Mouse (Mus musculus) forebrain, embryonic 12.5 days (tissue): ENCODE results near the gene Nfkbiz. TPM values are rescaled to one million over a fixed set of nuclear protein-coding genes. Genes with fewer than 3 reads are reported as not detected.

ENCODE experiments used
- ATAC-seq: fragments of 200-750 bp; cut with Nextera tagmentation; 2 replicates; pipeline ENCODE4 v1.8.0; 2017; ENCODE audit warnings: moderate TSS enrichment; ENCODE audit not compliant: low FRiP score
- H3K27ac ChIP-seq: fragments of 300-500 bp; sonication (generic); 2 replicates; pipeline ENCODE4 v1.5.1; 2016; ENCODE audit warnings: mild to moderate bottlenecking
- H3K27me3 ChIP-seq: fragments of 300-500 bp; sonication (generic); 2 replicates; pipeline ENCODE4 v1.6.1; 2016; ENCODE audit warnings: mild to moderate bottlenecking
- H3K36me3 ChIP-seq: fragments of 300-500 bp; sonication (generic); replicated peaks from 2 replicates; pipeline ENCODE4 v1.6.1; 2016; ENCODE audit warnings: mild to moderate bottlenecking
- H3K4me1 ChIP-seq: fragments of 300-500 bp; sonication (generic); 2 replicates; pipeline ENCODE4 v1.6.1; 2016
- H3K4me2 ChIP-seq: fragments of 300-500 bp; sonication (generic); 2 replicates; pipeline ENCODE4 v1.6.1; 2016; ENCODE audit warnings: mild to moderate bottlenecking, moderate library complexity
- H3K4me3 ChIP-seq: fragments of 300-500 bp; sonication (generic); replicated peaks from 2 replicates; pipeline ENCODE4 v1.5.1; 2016; ENCODE audit warnings: mild to moderate bottlenecking
- H3K9ac ChIP-seq: fragments of 300-500 bp; sonication (generic); 2 replicates; pipeline ENCODE4 v1.6.1; 2016; ENCODE audit warnings: mild to moderate bottlenecking
- H3K9me3 ChIP-seq: fragments of 300-500 bp; sonication (generic); 2 replicates; pipeline ENCODE4 v1.6.1; 2016
- WGBS: fragments of 180-500 bp; shearing (Covaris S2); methylation state at CpG from one replicate; pipeline ENCODE4 v1.1.7; 2016; 5-methylcytosine and 5-hydroxymethylcytosine counted together
- polyA plus RNA-seq: library from polyadenylated mRNA; unstranded; fragments of >200 nt; fragmentation: Nextera tagmentation; extraction: Ambion mirVana; gene quantifications from 2 replicates; pipeline ENCODE4 v1.2.1, GENCODE M21; 2016

Gene Nfkbiz
- polyA plus RNA-seq, 1 experiment from 2014 or later: 1.8 TPM

DNA sequence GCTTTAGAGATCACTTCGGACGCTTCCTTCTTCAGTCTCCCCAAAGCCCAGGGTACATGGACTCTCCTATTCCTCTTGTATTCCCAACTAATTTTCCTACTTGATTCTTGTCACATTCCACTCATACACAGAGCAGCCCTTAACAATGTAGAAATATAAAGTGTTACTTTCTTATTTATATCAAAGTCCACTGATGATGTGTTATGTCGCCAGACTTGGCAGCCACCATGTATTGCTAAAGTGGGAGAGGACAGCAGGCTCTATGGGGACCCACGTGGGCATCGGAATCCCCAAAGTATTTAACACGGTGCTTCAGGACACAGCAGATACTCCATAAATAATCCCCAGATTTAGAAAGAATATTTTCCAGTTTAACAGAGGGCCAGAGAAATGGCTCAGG lies 24.0 kb downstream of the Nfkbiz start:
- Histone ChIP-seq H3K4me3 (no peak overlapping the region), H3K4me2 (no peak overlapping the region), H3K4me1 (peaks cover 9% of the 10 kb centered on the region), H3K9ac (no peak overlapping the region), H3K9me3 (no peaks in the 10 kb centered on the region), H3K27ac (no peak overlapping the region), H3K27me3 (no peaks in the 10 kb centered on the region), H3K36me3 (peaks cover 44% of the 10 kb centered on the region)
- WGBS: 95% methylated on average over 6 of the region's 6 CpGs
- no peak for ATAC-seq

GRCm38 (mm10) chr16:55813916-55814315 lies 24.8 kb downstream of the Nfkbiz start:
- Histone ChIP-seq H3K4me1 (peaks cover 1% of the 10 kb centered on the region; the same call in 1 of the 2 replicates), H3K27me3 (no peaks in the 10 kb centered on the region), H3K27ac (no peak overlapping the region), H3K9me3 (no peaks in the 10 kb centered on the region), H3K4me2 (no peak overlapping the region), H3K9ac (no peak overlapping the region), H3K4me3 (no peak overlapping the region), H3K36me3 (peaks cover 44% of the 10 kb centered on the region)
- ATAC-seq: no peak
- WGBS: 84% methylated on average over 15 of the region's 15 CpGs

DNA sequence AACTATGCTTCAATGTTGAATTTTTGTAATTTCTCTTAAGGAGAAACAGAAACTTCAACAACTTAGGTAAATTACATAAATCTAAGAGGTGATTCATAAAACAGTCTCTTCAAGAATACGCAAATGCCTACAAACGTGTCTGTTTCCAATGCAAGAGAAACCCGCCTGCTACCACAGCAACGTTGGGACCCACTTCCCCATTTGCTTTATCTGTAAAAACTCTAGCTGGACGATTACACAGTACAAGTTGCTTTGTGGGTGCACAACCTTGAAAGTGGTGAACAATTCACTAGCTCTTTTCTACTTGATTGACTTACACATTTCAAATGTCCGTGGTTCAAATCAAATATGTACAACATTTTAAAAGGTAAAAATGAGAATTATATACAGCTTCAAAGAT lies 26.9 kb downstream of the Nfkbiz start:
- H3K4me3 ChIP-seq: no peak overlapping the region
- no peaks in the 10 kb centered on the region for H3K9me3 ChIP-seq
- no peaks in the 10 kb centered on the region for H3K4me1 ChIP-seq
- H3K27ac ChIP-seq: no peak overlapping the region
- H3K9ac ChIP-seq: no peak overlapping the region
- H3K4me2 ChIP-seq: no peak overlapping the region
- ATAC-seq: no peak
- H3K27me3 ChIP-seq: no peaks in the 10 kb centered on the region
- WGBS: 91% methylated on average over 6 of the region's 6 CpGs
- H3K36me3 ChIP-seq: peaks cover 34% of the 10 kb centered on the region

GRCm38 (mm10) chr16:55809779-55810514 lies 28.8 kb downstream of the Nfkbiz start:
- 92% methylated on average over 9 of the region's 9 CpGs for WGBS
- no peak overlapping the region for H3K27ac ChIP-seq
- no peaks in the 10 kb centered on the region for H3K9me3 ChIP-seq
- H3K4me1 ChIP-seq: no peaks in the 10 kb centered on the region
- H3K4me2 ChIP-seq: no peak overlapping the region
- peaks cover 18% of the 10 kb centered on the region for H3K36me3 ChIP-seq
- no peak for ATAC-seq
- no peak overlapping the region for H3K4me3 ChIP-seq
- H3K9ac ChIP-seq: no peak overlapping the region
- no peaks in the 10 kb centered on the region for H3K27me3 ChIP-seq

GRCm38 (mm10) chr16:55809345-55809744 lies 29.4 kb downstream of the Nfkbiz start:
- Histone ChIP-seq H3K27me3 (no peaks in the 10 kb centered on the region), H3K4me3 (no peak overlapping the region), H3K27ac (no peak overlapping the region), H3K9ac (no peak overlapping the region), H3K36me3 (peaks cover 14% of the 10 kb centered on the region), H3K4me2 (no peak overlapping the region), H3K9me3 (no peaks in the 10 kb centered on the region), H3K4me1 (no peaks in the 10 kb centered on the region)
- no peak for ATAC-seq
- 93% methylated on average over 6 of the region's 6 CpGs for WGBS

GRCm38 (mm10) chr16:55807505-55807932 lies 31.2 kb downstream of the Nfkbiz start:
- WGBS: 58% methylated on average over 6 of the region's 6 CpGs
- ATAC-seq: no peak
- no peak overlapping the region for H3K9ac ChIP-seq
- H3K4me2 ChIP-seq: no peak overlapping the region
- H3K4me1 ChIP-seq: no peaks in the 10 kb centered on the region
- no peak overlapping the region for H3K4me3 ChIP-seq
- peaks cover under 1% of the 10 kb centered on the region; the same call in 1 of the 2 replicates for H3K36me3 ChIP-seq
- H3K27ac ChIP-seq: no peak overlapping the region
- H3K9me3 ChIP-seq: no peaks in the 10 kb centered on the region
- H3K27me3 ChIP-seq: no peaks in the 10 kb centered on the region

DNA sequence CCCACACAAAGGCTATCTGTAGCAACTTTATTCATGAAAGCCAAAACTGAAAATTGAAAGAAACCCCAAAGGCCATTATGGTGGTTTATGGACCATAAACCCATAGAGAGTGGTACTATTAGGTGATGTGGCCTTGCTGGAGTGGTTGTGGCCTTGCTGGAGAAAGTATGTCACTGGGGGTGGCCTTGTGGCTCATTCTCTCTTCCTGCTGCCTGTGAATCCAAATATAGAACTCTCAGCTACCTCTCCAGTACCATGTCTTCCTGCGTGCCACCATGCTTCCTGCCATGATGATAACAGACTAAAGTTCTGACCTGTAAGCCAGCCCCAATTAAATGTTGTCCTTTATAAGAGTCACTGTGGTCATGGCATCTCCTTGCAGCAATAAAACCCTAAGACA lies 33.9 kb downstream of the Nfkbiz start:
- no peak overlapping the region for H3K4me3 ChIP-seq
- H3K4me2 ChIP-seq: no peak overlapping the region

DNA sequence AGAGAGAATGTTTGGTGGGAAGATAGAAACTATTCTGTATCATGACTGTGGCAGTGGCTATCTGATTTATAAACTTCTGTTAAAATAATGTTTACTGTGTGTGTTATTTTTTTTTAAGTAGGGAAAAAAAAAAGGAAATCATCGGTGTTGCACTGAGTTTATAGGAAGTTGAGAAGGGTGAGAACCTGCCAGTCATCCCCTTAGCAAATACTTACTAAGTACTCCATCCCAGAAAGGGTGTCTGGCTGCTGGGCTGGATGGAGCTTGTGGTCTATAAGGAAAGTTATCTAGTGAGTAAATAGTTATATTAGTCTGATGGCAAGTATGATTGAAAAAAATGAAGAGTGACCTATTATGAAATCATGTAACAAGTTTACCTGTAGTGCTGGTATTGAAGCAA lies 37.1 kb downstream of the Nfkbiz start:
- no peak for ATAC-seq
- 94% methylated on average over 1 of the region's 1 CpGs for WGBS
- Histone ChIP-seq H3K4me2 (no peak overlapping the region), H3K36me3 (no peaks in the 10 kb centered on the region), H3K4me1 (no peaks in the 10 kb centered on the region), H3K27me3 (no peaks in the 10 kb centered on the region), H3K9ac (no peak overlapping the region), H3K4me3 (no peak overlapping the region), H3K9me3 (no peaks in the 10 kb centered on the region), H3K27ac (no peak overlapping the region)

More for the DNA sequence above, 33.9 kb downstream of the Nfkbiz start:
- H3K27ac ChIP-seq: no peak overlapping the region
- no peak overlapping the region for H3K9ac ChIP-seq
- no peaks in the 10 kb centered on the region for H3K27me3 ChIP-seq
- no peak for ATAC-seq
- no peaks in the 10 kb centered on the region for H3K36me3 ChIP-seq
- no peaks in the 10 kb centered on the region for H3K9me3 ChIP-seq
- 100% methylated on average over 1 of the region's 1 CpGs for WGBS
- no peaks in the 10 kb centered on the region for H3K4me1 ChIP-seq

GRCm38 (mm10) chr16:55798845-55799244 lies 39.9 kb downstream of the Nfkbiz start:
- no peaks in the 10 kb centered on the region for H3K4me1 ChIP-seq
- no peak overlapping the region for H3K4me3 ChIP-seq
- WGBS: 90% methylated on average over 7 of the region's 7 CpGs
- H3K9me3 ChIP-seq: no peaks in the 10 kb centered on the region
- H3K4me2 ChIP-seq: no peak overlapping the region
- H3K27me3 ChIP-seq: no peaks in the 10 kb centered on the region
- H3K9ac ChIP-seq: no peak overlapping the region
- H3K27ac ChIP-seq: no peak overlapping the region
- no peak for ATAC-seq
- no peaks in the 10 kb centered on the region for H3K36me3 ChIP-seq

- Histone ChIP-seq H3K4me2 (no peak overlapping the region), H3K4me3 (no peak overlapping the region), H3K9ac (no peak overlapping the region), H3K36me3 (no peaks in the 10 kb centered on the region), H3K9me3 (no peaks in the 10 kb centered on the region), H3K27ac (no peak overlapping the region), H3K4me1 (no peaks in the 10 kb centered on the region), H3K27me3 (no peaks in the 10 kb centered on the region)
- 90% methylated on average over 7 of the region's 7 CpGs for whole genome bisulfite sequencing
- no peak for ATAC-seq
Observed at GRCm38 (mm10) chr16:55790326-55790725, 48.4 kb downstream of the Nfkbiz start.

GRCm38 (mm10) chr16:55789291-55789690 lies 49.4 kb downstream of the Nfkbiz start:
- Histone ChIP-seq H3K36me3 (no peaks in the 10 kb centered on the region), H3K4me3 (no peak overlapping the region), H3K27ac (no peak overlapping the region), H3K9me3 (no peaks in the 10 kb centered on the region), H3K4me2 (no peak overlapping the region), H3K27me3 (no peaks in the 10 kb centered on the region), H3K4me1 (no peaks in the 10 kb centered on the region), H3K9ac (no peak overlapping the region)
- WGBS: 41% methylated on average over 1 of the region's 1 CpGs
- no peak for ATAC-seq

DNA sequence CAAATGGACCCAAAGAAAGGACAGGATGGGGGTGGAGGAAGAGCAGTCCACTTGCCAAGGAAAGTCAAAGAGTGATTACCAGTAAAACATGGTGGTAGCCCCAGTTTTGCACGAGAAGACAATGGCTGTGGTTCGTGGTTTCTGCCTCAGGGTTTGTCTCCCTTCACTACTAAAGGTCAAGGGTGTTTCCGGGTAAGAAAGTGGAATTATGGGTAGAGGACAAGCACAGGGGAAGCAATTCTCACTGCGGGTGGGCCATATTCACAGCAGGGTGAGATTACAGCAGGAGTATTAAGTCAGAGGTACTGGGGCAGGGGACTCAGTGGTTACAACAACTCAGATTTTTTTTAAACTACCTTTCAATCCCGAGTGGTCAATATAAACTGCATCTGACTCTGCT lies 50.0 kb downstream of the Nfkbiz start:
- Histone ChIP-seq H3K9ac (no peak overlapping the region), H3K36me3 (no peaks in the 10 kb centered on the region), H3K4me3 (no peak overlapping the region), H3K27ac (no peak overlapping the region), H3K27me3 (no peaks in the 10 kb centered on the region), H3K9me3 (no peaks in the 10 kb centered on the region), H3K4me1 (no peaks in the 10 kb centered on the region), H3K4me2 (no peak overlapping the region)
- 85% methylated on average over 5 of the region's 5 CpGs for WGBS
- ATAC-seq: no peak

GRCm38 (mm10) chr16:55787385-55788072 lies 51.2 kb downstream of the Nfkbiz start:
- Histone ChIP-seq H3K4me3 (no peak overlapping the region), H3K4me2 (no peak overlapping the region), H3K27ac (no peak overlapping the region), H3K27me3 (no peaks in the 10 kb centered on the region), H3K9ac (no peak overlapping the region), H3K4me1 (no peaks in the 10 kb centered on the region), H3K36me3 (no peaks in the 10 kb centered on the region), H3K9me3 (no peaks in the 10 kb centered on the region)
- WGBS: 89% methylated on average over 13 of the region's 13 CpGs
- no peak for ATAC-seq
